Mouse (Mus musculus): Measurements from ENCODE around the gene Nop16.

DNA sequence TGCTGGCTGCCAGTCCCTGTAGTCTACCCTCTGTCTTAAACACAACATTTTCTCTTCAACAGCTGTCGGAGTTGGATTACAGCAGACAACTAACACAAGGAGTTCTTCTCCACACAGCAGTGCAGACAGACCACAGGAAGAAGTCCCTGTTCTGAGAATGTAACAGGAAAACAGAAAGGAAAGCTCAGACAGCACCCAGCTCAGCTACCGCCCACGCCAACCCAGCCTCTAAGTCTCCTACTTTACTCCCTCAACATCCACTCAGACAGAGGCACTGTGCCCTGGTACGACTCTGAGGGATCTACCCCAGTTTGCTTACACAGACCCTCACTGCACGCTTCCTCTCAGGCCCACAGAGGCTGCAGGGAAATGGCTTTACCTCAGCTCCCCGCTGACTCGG is 29.3 kb downstream of the Nop16 start:
- TF ChIP-seq CTCF (conservative IDR thresholded peaks at IDR 0.05; ENCODE audit: low read length): no peak
- TF ChIP-seq POU5F1 (IDR thresholded peaks at IDR 0.05; ENCODE audit: borderline replicate concordance, low read length): no peak
- no peak for TF ChIP-seq NANOG (IDR thresholded peaks at IDR 0.05; ENCODE audit: borderline replicate concordance, low read length)
